Mouse (Mus musculus) intestine, postnatal 0 days (tissue): ENCODE measurements around the gene Pfas. TPM values are rescaled to one million over a fixed set of nuclear protein-coding genes. Genes with fewer than 3 reads are reported as not detected.
"Not testable (repeated sequence)": the region's sequence is repeated elsewhere in the genome, so short reads cannot be mapped to it uniquely, and the experiment has no call there.

Experiments used
- ATAC-seq: fragments of 200-750 bp; cut with Nextera tagmentation; 2 replicates; pipeline ENCODE4 v1.8.0; 2017; ENCODE audit warnings: mild to moderate bottlenecking, moderate TSS enrichment, moderate library complexity
- H3K27ac ChIP-seq: fragments of 300-500 bp; sonication (generic); 2 replicates; pipeline ENCODE4 v1.5.1; 2014; ENCODE audit warnings: mild to moderate bottlenecking, low read depth, low read length, moderate library complexity
- H3K27me3 ChIP-seq: fragments of 300-500 bp; sonication (generic); replicated peaks from 2 replicates; pipeline ENCODE4 v1.6.1; 2014; ENCODE audit warnings: low read length, mixed read lengths; ENCODE audit not compliant: control insufficient read depth, insufficient read depth
- H3K36me3 ChIP-seq: fragments of 300-500 bp; sonication (generic); 2 replicates; pipeline ENCODE4 v1.6.1; 2014; ENCODE audit warnings: mild to moderate bottlenecking, moderate library complexity; ENCODE audit not compliant: control insufficient read depth, insufficient read depth
- H3K4me1 ChIP-seq: fragments of 300-500 bp; sonication (generic); replicated peaks from 2 replicates; pipeline ENCODE4 v1.6.1; 2014; ENCODE audit warnings: antibody characterized with exemption, low read length, mixed read lengths; ENCODE audit not compliant: control insufficient read depth, insufficient read depth
- H3K4me2 ChIP-seq: fragments of 300-500 bp; sonication (generic); replicated peaks from 2 replicates; pipeline ENCODE4 v1.6.1; 2014; ENCODE audit warnings: low read depth, mild to moderate bottlenecking, moderate library complexity
- H3K4me3 ChIP-seq: fragments of 300-500 bp; sonication (generic); 2 replicates; pipeline ENCODE4 v1.5.1; 2014; ENCODE audit warnings: low read depth, low read length
- H3K9ac ChIP-seq: fragments of 300-500 bp; sonication (generic); 2 replicates; pipeline ENCODE4 v1.6.1; 2014; ENCODE audit warnings: mild to moderate bottlenecking, low read depth, low read length
- H3K9me3 ChIP-seq: fragments of 300-500 bp; sonication (generic); 2 replicates; pipeline ENCODE4 v1.6.1; 2016; ENCODE audit warnings: mixed run types; ENCODE audit not compliant: control insufficient read depth
- CTCF ChIP-seq: sonication (generic); IDR thresholded peaks from 2 replicates; pipeline ENCODE4 v1.5.1; 2016; ENCODE audit warnings: low read depth, mild to moderate bottlenecking, control low read depth, antibody characterized with exemption, moderate library complexity
- WGBS: fragments of 180-500 bp; shearing (Covaris S2); extraction: QIAGEN DNeasy Blood & Tissue Kit; methylation state at CpG from one replicate; pipeline ENCODE4 v1.1.7; 2014; 5-methylcytosine and 5-hydroxymethylcytosine counted together
- microRNA-seq: library from miRNA; unstranded; fragments of <30 nt; microRNA quantifications from one replicate; pipeline ENCODE4, GENCODE M21; 2016
- polyA plus RNA-seq: library from polyadenylated mRNA; unstranded; fragments of >200 nt; fragmentation: Nextera tagmentation; extraction: Ambion mirVana; gene quantifications from 2 replicates; pipeline ENCODE4 v1.2.1, GENCODE M21; 2015

Gene Pfas
- polyA plus RNA-seq, 1 experiment from 2014 or later: 6.4 TPM

DNA sequence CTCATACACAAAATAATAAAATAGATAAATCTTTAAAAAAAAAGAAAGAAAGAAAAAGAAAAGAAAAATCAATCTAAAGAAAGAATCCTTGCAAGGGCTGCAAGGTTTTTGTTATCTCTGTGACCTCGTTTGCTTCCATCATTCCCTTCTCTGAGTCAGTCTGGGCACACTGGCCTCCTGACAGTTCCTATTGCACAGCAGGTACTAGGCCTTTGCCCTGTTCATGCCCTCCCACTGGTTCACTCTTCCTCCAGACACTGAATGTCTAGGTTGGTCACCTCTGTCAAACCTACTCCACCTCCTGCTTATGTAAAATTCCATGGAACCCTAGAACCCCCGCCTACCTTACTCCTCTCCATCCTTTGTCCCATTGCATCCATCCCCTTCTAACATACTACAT lies 63.0 kb downstream of the Pfas start:
- 66% methylated on average over 2 of the region's 2 CpGs for WGBS
- Histone ChIP-seq H3K27ac (no peak overlapping the region), H3K4me2 (no peak overlapping the region), H3K36me3 (no peaks in the 10 kb centered on the region), H3K4me1 (no peaks in the 10 kb centered on the region), H3K9ac (no peak overlapping the region), H3K27me3 (0 out of 2 replicates have a peak, but pooled peaks cover 7% of the 10 kb centered on the region), H3K9me3 (no peaks in the 10 kb centered on the region), H3K4me3 (no peak overlapping the region)
- no peak for TF ChIP-seq CTCF
- no peak for ATAC-seq

DNA sequence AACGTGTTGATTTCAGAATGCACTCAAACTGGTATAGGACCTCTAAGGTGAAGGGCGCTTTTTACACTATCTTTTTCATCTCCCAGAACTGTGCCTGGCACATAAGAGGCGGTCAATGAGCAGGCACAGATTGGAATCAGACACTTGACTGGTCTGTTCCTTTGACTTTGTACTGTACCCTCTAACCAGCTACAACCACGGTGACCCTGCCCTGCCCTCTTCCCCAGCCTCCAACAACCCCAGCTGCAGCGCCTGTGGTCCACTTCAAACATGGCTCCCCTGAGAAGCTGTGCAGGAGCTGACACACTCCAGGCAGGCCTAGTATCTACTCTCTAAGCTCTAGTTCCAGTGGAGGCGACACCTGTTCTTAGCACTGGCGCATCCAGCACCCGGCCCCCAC lies 65.5 kb downstream of the Pfas start:
- H3K27me3 ChIP-seq: 0 out of 2 replicates have a peak, but pooled peaks cover 7% of the 10 kb centered on the region
- no peak overlapping the region for H3K4me3 ChIP-seq
- no peaks in the 10 kb centered on the region for H3K36me3 ChIP-seq
- ATAC-seq: no peak
- no peak overlapping the region for H3K4me2 ChIP-seq
- H3K4me1 ChIP-seq: no peaks in the 10 kb centered on the region
- H3K27ac ChIP-seq: no peak overlapping the region
- 88% methylated on average over 8 of the region's 8 CpGs for WGBS
- no peaks in the 10 kb centered on the region for H3K9me3 ChIP-seq
- TF ChIP-seq CTCF: no peak
- no peak overlapping the region for H3K9ac ChIP-seq

DNA sequence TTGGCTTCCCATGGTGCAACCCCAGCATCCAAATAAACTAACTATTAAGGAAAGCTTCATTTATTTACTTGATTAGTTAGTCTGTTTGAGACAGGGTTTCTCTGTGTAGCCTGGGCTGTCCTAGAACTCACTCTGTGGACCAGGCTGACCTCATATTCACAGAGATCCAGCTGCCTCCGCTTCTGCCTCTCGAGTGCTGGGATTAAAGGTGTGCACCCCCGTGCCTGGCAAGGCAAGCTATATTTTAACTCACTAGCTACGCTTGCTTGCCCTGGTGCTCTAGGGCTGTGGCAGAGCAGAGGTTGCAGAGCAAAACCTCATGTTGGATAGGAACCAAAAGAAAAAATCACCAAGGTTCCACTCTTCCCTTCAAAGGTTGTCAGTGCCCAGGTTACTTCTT lies 67.7 kb downstream of the Pfas start:
- ATAC-seq: no peak
- 51% methylated on average over 4 of the region's 4 CpGs for WGBS
- no peaks in the 10 kb centered on the region for H3K4me1 ChIP-seq
- no peak overlapping the region for H3K9ac ChIP-seq
- no peak for TF ChIP-seq CTCF
- H3K36me3 ChIP-seq: no peaks in the 10 kb centered on the region
- H3K27ac ChIP-seq: no peak overlapping the region
- H3K9me3 ChIP-seq: no peaks in the 10 kb centered on the region
- H3K4me2 ChIP-seq: peak overlapping the region; percentile 74
- peak overlapping the region; percentile 53 for H3K4me3 ChIP-seq
- H3K27me3 ChIP-seq: no peaks in the 10 kb centered on the region

DNA sequence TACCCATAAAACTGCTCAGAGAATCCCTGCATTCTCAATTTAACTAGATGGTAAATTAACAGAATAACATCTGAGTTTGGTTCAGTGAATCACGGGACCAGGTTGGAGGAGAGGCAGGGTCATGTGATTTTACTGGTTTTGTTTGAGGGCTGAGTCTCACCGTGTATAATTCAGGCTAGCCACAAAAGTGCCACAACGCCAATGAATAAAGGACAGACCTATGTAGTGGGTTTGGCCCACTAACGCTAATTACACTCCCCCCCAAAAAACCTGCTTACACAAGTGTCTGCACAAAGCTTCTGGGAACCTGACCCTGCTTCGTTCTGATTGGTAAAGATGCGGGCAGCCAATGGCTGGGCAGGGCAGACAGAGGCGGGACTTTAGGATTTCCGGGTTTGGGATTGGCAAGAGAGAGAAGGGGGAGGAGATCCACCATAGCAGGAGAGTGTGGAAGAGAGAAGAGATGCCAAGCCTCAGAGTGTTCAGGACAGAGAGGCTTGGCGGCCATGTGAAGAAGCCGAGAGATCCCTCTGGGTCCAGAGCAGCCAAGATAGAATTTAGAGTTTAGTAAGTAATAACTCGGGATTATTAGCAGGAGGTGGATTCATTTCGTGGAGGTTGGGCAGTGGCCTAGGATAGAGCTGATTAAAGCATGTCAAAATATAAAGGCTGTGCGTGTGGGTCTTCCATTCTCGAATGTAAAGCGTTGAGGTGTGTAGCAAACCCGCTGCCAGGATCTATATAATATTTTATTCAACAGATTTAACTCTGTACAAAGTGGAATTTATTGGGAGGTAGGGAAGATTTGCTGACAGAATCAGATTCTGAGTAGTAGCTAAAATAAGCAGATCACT lies 68.6 kb downstream of the Pfas start:
- WGBS: under 1% methylated on average over 16 of the region's 16 CpGs
- H3K27ac ChIP-seq: no peak overlapping the region

DNA sequence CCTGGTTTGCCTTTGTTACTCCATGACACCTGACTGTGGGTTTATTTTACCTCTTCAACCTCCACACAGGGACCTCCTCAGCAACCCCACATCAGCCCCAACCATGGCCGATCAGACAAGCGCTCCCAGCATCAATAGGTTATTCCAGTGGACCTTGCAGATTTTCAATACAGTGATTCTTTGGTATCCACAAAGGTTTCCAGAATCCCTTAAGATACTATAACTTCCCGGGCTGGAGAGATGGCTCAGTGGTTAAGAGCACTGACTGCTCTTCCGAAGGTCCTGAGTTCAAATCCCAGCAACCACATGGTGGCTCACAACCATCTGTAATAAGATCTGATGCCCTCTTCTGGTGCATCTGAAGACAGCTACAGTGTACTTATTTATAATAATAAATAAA lies 71.3 kb downstream of the Pfas start:
- not testable (repeated sequence) for H3K9ac ChIP-seq, H3K27me3 ChIP-seq, H3K9me3 ChIP-seq, H3K4me1 ChIP-seq, H3K27ac ChIP-seq, H3K4me2 ChIP-seq, ATAC-seq, H3K4me3 ChIP-seq, H3K36me3 ChIP-seq
- 80% methylated on average over 4 of the region's 4 CpGs for WGBS

More for the DNA sequence above, 68.6 kb downstream of the Pfas start:
- H3K9me3 ChIP-seq: no peaks in the 10 kb centered on the region
- no peaks in the 10 kb centered on the region for H3K27me3 ChIP-seq
- H3K4me3 ChIP-seq: peak overlapping the region; percentile 53
- no peaks in the 10 kb centered on the region for H3K36me3 ChIP-seq
- no peaks in the 10 kb centered on the region for H3K4me1 ChIP-seq
- peak overlapping the region; percentile 74 for H3K4me2 ChIP-seq
- ATAC-seq: peak; percentile 97
- TF ChIP-seq CTCF: no peak
- H3K9ac ChIP-seq: peak overlapping the region; percentile 19

Small RNA genes within 50 kb of the gene (microRNA-seq; reads per million reads assigned to microRNA genes)
- gene Mir3062: 1.1 reads per million

Other genes starting within 250 kb of the Pfas start
- 63.6 and 67.6 TPM in 2 replicates for gene Ndel1, start 136.6 kb downstream of the Pfas start, polyA plus RNA-seq
- gene Rnf222, start 119.9 kb downstream of the Pfas start, polyA plus RNA-seq: 0.04 and 0.13 TPM in 2 replicates
- gene Rpl26, start 106.9 kb downstream of the Pfas start, polyA plus RNA-seq: 623 and 626 TPM in 2 replicates
- gene Odf4, start 81.4 kb downstream of the Pfas start, polyA plus RNA-seq: not detected in 2 replicates
- 2.6 and 3.4 TPM in 2 replicates for gene Arhgef15, start 51.0 kb downstream of the Pfas start, polyA plus RNA-seq
- gene Slc25a35, start 40.3 kb downstream of the Pfas start, polyA plus RNA-seq: 1.9 and 2.3 TPM in 2 replicates
- 13.6 and 16.5 TPM in 2 replicates for gene Rangrf, start 33.3 kb downstream of the Pfas start, polyA plus RNA-seq
- gene Ctc1, start 7.5 kb upstream of the Pfas start, polyA plus RNA-seq: 9.4 and 10.7 TPM in 2 replicates
- gene Aurkb, start 37.2 kb upstream of the Pfas start, polyA plus RNA-seq: 24.3 and 26.2 TPM in 2 replicates
- 13.4 and 13.8 TPM in 2 replicates for gene Borcs6, start 51.3 kb upstream of the Pfas start, polyA plus RNA-seq
- gene Tmem107, start 62.3 kb upstream of the Pfas start, polyA plus RNA-seq: 14.5 TPM in 2 replicates
- gene Vamp2, start 80.0 kb upstream of the Pfas start, polyA plus RNA-seq: 45.3 and 50.3 TPM in 2 replicates
- 7.2 and 11.3 TPM in 2 replicates for gene Per1, start 86.8 kb upstream of the Pfas start, polyA plus RNA-seq
- 0.21 and 0.37 TPM in 2 replicates for gene Hes7, start 111.9 kb upstream of the Pfas start, polyA plus RNA-seq
- gene 9130213A22Rik, start 114.1 kb upstream of the Pfas start, polyA plus RNA-seq: 0.12 and 0.37 TPM in 2 replicates
- gene Aloxe3, start 117.4 kb upstream of the Pfas start, polyA plus RNA-seq: 0.31 and 0.82 TPM in 2 replicates
- gene Alox12b, start 148.5 kb upstream of the Pfas start, polyA plus RNA-seq: 0.08 and 0.13 TPM in 2 replicates
- gene Alox8, start 189.4 kb upstream of the Pfas start, polyA plus RNA-seq: not detected in 2 replicates
- gene Gucy2e, start 228.6 kb upstream of the Pfas start, polyA plus RNA-seq: 0.03 TPM in 1 of 2 replicates, not detected in the other